Mouse (Mus musculus) urinary bladder, adult 18-20 months (tissue): Measurements from ENCODE around the gene H2afy.
"Not testable (repeated sequence)": the region's sequence is repeated elsewhere in the genome, so short reads cannot be mapped to it uniquely, and the experiment has no call there.

Source experiments
- DNase-seq, 2 experiments: peaks; one replicate each; pipeline ENCODE4 v3.0.0; 2022; ENCODE audit warnings: low spot score in 2 of 2, mixed read lengths in 2 of 2

Gene H2afy

DNA sequence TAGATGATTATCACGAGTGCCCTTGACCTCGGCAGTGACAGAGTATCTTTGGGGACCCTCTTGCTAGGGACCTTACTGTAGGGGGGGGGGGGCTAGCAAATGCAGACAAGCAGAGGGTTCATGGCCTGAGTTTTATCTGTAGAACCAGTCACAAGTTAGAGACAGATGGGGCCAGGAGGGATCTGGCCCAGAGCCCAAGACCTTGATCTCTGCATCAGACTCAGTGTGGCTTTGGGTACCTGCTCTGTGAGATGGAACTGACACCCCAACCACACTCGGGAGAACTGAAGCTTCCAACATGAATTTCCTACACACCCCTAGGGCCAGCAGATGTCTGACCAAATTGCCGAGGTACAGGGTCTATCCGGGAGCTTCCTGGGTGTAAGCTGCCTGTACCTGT is 63.0 kb downstream of the H2afy start:
- no peak for DNase-seq

DNA sequence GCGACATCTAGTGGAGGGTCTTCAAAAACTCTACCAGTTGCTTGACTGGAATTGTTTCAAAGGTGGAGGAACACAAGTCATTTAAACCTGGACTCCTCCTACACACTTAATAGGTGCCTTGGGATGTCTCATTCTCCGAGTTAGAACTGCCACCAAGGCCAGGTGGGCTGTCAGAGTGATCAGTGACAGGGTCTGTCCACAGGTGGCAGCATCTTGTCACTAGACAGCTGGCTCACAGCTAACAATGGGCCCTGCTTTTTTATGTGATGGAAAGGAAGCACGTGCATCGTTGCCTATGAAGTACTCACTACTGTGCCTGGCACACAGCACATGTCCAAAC is 63.9 kb downstream of the H2afy start:
- DNase-seq = no peak

DNA sequence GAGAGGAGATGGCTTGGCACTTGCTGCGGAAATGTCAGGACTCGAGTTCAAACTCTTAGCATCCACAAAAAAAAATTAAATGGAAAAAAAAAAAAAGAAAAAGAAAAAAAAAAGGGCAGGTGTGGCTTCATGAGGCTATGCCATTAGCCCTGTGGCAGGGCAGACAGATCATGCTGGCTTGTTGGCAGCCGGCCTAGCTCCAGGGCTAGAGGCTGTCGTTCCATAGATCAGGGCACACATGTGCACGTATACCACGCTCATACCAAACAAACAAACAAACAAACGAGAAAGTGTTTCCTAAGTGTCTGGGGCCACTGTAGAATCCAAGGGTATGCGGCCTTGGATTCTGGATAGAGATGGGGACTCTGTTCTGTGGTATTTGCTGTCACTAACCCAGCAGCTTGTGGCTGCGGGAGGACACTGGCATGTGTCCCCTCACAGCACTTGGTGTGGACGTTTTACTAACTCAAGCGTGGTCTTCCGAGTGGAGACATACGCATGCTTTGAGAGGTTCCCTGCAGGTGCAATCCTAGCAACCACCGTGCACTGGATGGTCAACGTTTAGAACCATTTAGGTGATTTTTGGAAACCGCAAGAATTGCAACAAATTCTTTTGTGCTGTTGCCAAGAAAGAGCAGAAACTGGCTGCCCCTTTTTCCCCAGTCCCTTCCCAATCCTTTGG is 64.4 kb downstream of the H2afy start:
- DNase-seq = no peak

- DNase-seq = no peak
These were observed 66.5 kb downstream of the H2afy start for GRCm38 (mm10) chr13:56069643-56070042.

GRCm38 (mm10) chr13:56068517-56068916 is 67.6 kb downstream of the H2afy start:
- no peak for DNase-seq

DNA sequence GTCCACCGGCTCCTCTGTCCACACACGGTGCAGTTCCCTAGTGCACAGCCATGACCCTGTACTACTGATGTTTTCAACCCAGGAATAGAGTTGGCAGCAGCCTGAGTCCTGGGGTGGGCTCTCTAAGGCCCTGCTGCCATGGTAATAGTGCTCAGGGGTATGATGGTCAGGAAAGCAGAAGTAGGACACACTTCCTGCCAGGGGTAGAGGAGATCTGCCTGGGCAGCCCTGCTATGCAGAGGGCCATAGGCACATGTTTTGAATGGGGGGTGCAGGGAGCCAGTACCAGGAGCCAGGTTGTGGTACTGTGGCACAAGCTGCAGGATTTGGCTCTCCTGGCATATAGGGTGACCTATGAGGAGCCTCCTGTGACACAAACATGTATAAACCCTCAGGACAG is 69.3 kb downstream of the H2afy start:
- DNase-seq = no peak

- DNase-seq = no peak
These were observed 70.0 kb downstream of the H2afy start for GRCm38 (mm10) chr13:56066152-56066551.

GRCm38 (mm10) chr13:56057761-56058160 is 78.4 kb downstream of the H2afy start:
- no peak for DNase-seq

DNA sequence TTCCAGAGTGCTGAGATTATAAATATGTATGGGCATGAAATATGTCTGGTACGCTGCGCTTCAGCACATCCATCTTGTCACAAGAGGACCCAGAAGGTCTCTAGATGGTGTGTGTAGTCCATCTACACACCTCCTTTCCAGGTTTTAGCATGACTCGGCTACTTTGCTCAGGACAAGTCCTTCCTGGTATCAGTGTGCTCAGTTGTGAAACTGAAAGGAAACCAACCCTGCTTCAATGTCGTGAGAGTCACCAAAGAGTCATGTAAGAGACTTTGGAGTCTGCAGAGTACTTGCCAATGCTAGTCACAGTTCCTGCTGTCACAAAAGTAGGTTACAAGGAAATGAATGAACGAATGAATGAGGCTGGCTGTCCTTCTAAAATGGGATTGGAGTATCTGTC is 80.4 kb downstream of the H2afy start:
- DNase-seq = no peak

DNA sequence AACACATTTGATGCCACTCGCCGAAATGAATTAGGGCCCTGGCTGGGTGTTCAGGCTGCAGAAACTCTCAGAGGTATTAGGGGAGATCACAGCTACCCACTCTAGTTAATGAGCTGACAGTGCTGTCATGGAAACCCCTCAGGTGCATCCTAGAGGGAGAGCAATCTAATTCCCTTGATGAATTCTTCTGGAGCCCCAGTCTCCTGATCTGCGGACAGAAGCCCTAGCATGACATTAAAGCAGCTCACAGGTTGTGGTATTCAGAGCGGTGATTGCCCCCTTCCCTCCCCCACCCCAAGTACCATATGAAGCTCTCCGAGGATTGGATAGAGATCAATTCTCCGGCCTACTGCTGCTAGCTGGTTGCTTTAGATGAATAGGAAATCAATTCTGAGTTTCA is 82.1 kb downstream of the H2afy start:
- DNase-seq = no peak

DNA sequence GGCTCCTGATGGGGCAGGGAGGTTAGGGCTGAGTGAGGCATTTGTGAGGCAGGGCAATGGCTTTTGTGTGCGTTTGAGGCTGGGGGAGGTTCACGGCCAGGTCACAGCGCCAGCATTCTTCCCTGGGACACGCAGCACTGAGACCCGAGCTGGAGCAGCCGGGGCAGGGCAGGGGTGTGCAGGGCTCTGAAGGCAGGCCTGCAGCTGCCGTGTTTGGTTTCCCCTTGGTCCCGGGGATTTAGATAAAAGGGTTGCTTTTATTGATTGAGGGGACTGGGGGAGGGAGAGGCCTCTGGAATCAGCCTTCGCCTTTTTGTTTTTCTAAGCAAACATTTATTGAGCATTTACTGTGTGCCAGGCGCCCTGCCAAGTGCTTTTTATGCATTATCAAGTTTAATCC is 83.4 kb downstream of the H2afy start:
- DNase-seq = no peak

GRCm38 (mm10) chr13:56050246-56050645 is 85.9 kb downstream of the H2afy start:
- no peak for DNase-seq

GRCm38 (mm10) chr13:56042221-56042620 is 93.9 kb downstream of the H2afy start:
- DNase-seq = no peak

- DNase-seq = no peak
These were observed 95.5 kb downstream of the H2afy start for GRCm38 (mm10) chr13:56040621-56041020.

DNA sequence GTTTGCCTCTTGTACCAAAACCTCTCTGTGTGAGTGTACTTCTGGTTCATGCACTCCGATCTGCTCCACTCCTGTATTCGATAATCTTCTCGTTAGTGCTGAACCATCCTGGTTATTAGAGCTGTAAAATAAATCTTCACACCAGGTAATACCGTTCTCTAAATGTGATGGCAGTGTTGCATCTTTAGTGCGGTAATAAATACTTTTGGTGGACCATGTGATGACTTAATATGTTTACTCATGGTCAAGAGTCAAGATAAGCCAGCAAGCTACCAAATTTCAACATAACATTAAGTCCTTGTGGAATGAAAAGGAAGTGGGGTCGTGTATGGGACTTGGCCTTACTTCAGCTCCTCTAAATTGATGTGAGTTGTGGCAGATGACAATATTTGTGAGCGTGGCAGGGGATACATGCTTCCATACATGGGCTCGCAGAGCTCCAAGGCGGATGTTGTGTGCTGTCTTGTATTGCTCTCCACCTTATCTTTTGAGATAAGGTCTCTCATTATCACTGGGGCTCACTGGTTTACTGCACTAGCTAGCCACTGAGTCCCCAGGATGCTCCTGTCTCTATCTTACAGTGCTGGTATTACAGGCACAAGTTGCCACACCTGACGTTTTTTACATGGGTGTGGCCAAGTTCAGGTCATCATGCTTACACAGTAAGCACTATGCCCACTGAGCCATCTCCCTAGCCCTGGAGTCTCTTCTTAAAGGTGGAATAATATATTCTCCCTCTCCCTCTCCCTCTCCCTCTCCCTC is 96.4 kb downstream of the H2afy start:
- DNase-seq = no peak

DNA sequence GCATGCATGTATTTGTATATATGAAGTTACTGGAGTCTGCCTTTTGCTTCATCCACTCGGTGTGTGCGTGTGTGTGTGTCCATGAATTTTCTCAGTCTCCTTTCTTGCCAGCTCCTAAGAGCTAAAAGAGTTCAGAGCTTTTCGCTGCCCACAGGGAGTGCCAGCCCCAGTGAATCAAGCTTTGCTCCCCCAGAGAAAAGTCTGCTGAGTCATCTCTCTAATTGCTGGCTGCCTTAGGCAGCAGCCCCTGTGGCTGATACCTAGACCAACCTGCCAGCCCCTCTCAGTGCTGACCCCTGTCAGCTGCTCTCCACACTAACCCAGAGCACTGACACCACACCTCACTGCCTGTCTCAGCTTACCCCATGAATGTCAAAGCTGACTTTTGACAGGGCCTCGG is 107.2 kb downstream of the H2afy start:
- DNase-seq = no peak

DNA sequence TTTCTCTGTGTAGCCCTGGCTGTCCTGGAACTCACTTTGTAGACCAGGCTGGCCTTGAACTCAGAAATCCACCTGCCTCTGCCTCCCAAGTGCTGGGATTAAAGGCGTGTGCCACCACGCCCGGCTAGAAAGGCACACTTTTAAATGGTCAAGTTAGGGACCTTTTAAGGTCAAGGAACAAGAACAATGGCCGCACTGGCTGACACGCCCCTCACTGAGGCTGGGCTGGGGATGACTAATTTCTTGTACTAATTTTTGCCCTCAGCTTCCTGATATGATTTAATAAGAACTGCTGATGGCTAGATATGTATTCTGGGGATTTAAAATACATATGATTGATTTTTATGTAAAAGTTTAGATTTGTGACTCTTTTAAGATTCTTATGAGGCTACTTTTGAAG is 108.2 kb downstream of the H2afy start:
- DNase-seq = not testable (repeated sequence)

DNA sequence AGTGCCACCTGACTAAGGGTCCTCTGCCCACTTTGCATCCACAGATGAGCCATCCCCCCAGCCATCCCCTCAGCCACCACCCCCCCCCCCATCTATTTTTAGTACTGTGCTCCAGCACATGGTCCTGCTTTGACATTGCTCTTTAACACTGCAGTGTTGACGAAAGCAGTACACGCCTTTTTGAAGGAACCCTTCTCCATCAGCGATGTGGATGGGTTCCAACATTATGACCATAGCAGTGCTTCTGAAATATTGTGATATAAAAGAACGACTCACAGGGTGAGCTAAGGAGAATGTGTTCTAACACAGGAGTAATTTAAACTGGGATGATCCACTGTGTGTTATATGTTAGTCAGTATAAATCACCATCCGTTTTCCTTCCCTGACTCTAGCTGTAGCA is 109.5 kb downstream of the H2afy start:
- DNase-seq = no peak

GRCm38 (mm10) chr13:56026026-56026425 is 110.1 kb downstream of the H2afy start:
- DNase-seq = no peak

DNA sequence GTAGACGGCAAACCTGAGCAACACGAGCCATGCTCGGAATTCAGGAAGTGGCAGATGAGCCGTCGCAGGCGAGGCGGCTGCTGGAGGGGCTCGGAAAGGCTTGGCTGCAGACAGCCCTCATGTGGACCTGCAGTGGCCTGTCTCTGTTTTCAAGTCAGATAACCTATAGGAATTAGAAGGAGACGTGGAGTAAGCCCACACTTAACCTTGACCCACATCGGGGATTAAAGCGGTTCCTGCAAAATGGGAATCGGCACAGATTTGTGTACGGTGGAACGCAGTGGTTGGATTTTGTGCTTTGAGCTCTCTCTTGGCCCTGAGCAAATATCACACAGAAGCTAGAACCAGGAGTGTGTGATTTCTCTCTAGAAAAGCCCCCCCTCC is 111.1 kb downstream of the H2afy start:
- DNase-seq = no peak

GRCm38 (mm10) chr13:56024410-56025026 is 111.6 kb downstream of the H2afy start:
- no peak for DNase-seq
